Mouse (Mus musculus) embryonic facial prominence, embryonic 14.5 days (tissue): ENCODE data around the gene Pld6. TPM values are rescaled to one million over a fixed set of nuclear protein-coding genes. Genes with fewer than 3 reads are reported as not detected.

Experiments used
- ATAC-seq: fragments of 200-750 bp; cut with Nextera tagmentation; 2 replicates; pipeline ENCODE4 v1.8.0; 2017; ENCODE audit warnings: low read depth, moderate number of reproducible peaks, moderate TSS enrichment
- DNase-seq: peaks from one replicate; pipeline ENCODE4 v3.0.0-alpha.2; 2015; ENCODE audit warnings: low spot score
- H3K27ac ChIP-seq: fragments of 300-500 bp; sonication (generic); replicated peaks from 2 replicates; pipeline ENCODE4 v1.5.1; 2014; ENCODE audit warnings: low read depth, mild to moderate bottlenecking, low read length, moderate library complexity
- H3K27me3 ChIP-seq: fragments of 300-500 bp; sonication (generic); replicated peaks from 2 replicates; pipeline ENCODE4 v1.6.1; 2014; ENCODE audit warnings: low read length; ENCODE audit not compliant: control insufficient read depth, insufficient read depth
- H3K36me3 ChIP-seq: fragments of 300-500 bp; sonication (generic); 2 replicates; pipeline ENCODE4 v1.6.1; 2014; ENCODE audit warnings: low read length, mixed read lengths; ENCODE audit not compliant: control insufficient read depth, insufficient read depth
- H3K4me1 ChIP-seq: fragments of 300-500 bp; sonication (generic); 2 replicates; pipeline ENCODE4 v1.6.1; 2014; ENCODE audit warnings: antibody characterized with exemption, low read length; ENCODE audit not compliant: control insufficient read depth, insufficient read depth
- H3K4me2 ChIP-seq: fragments of 300-500 bp; sonication (generic); 2 replicates; pipeline ENCODE4 v1.6.1; 2014; ENCODE audit warnings: low read depth, mild to moderate bottlenecking, low read length, moderate library complexity, mixed read lengths
- H3K4me3 ChIP-seq: fragments of 300-500 bp; sonication (generic); 2 replicates; pipeline ENCODE4 v1.5.1; 2014; ENCODE audit warnings: low read depth, mild to moderate bottlenecking, low read length
- H3K9ac ChIP-seq: fragments of 300-500 bp; sonication (generic); 2 replicates; pipeline ENCODE4 v1.6.1; 2014; ENCODE audit warnings: low read depth, mild to moderate bottlenecking, low read length, moderate library complexity, mixed read lengths
- H3K9me3 ChIP-seq: fragments of 300-500 bp; sonication (generic); 2 replicates; pipeline ENCODE4 v1.6.1; 2016; ENCODE audit warnings: low read length; ENCODE audit not compliant: control insufficient read depth
- WGBS: fragments of 180-500 bp; shearing (Covaris S2); extraction: QIAGEN DNeasy Blood & Tissue Kit; methylation state at CpG from one replicate; pipeline ENCODE4 v1.1.7; 2014; 5-methylcytosine and 5-hydroxymethylcytosine counted together
- polyA plus RNA-seq: library from polyadenylated mRNA; unstranded; fragments of >200 nt; fragmentation: Nextera tagmentation; extraction: Ambion mirVana; gene quantifications from 2 replicates; pipeline ENCODE4 v1.2.1, GENCODE M21; 2014

The Pld6 gene
- polyA plus RNA-seq, 1 experiment from 2014 or later: 1.3 TPM

DNA sequence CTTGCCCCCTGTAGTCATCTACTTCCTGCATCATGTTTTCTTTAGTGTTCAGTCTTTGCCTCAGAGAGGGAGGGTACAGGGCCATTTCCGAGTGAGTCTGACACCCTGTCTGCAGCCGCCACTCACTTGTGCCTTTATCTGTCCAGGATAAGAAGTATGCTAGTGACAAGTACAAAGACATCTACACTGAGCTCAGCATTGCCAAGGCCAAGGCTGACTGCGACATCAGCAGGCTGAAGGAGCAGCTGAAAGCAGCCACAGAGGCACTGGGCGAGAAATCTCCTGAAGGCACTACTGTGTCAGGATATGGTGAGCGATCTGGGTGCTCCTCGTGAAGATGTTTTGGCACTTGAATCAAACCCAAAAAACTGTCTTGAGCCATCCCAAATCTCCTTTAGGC is 17.7 kb downstream of the Pld6 start:
- Histone ChIP-seq H3K9ac (no peak overlapping the region), H3K4me2 (no peak overlapping the region), H3K27me3 (no peaks in the 10 kb centered on the region), H3K4me1 (no peaks in the 10 kb centered on the region), H3K4me3 (no peak overlapping the region), H3K9me3 (no peaks in the 10 kb centered on the region), H3K27ac (no peak overlapping the region), H3K36me3 (peaks cover 98% of the 10 kb centered on the region)
- WGBS: 83% methylated on average over 6 of the region's 6 CpGs
- DNase-seq (no peak), ATAC-seq (no peak)

DNA sequence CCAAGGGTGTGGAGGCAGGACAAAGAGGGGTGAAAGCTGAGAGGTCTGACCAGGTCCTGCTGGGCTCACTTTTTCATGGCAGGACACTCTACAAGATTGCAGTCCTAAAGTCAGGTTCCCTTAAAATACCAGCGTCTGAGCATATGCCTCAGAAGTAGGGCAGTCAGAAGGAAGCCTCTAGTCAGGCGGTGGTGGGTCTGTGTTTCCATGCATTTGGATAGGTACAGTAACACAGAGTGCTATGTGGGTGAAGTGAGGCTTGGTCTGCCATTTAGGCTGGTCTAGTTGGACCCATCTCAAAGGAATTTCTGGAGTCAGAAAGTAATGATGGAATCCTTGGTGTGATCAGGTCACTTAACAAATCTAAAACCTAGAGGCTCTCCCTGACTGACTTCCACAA is 18.1 kb downstream of the Pld6 start:
- Histone ChIP-seq H3K36me3 (peaks cover 98% of the 10 kb centered on the region), H3K4me3 (no peak overlapping the region), H3K27me3 (no peaks in the 10 kb centered on the region), H3K9ac (no peak overlapping the region), H3K4me2 (no peak overlapping the region), H3K27ac (no peak overlapping the region), H3K9me3 (no peaks in the 10 kb centered on the region), H3K4me1 (no peaks in the 10 kb centered on the region)
- DNase-seq (no peak), ATAC-seq (no peak)
- 90% methylated on average over 2 of the region's 2 CpGs for WGBS

DNA sequence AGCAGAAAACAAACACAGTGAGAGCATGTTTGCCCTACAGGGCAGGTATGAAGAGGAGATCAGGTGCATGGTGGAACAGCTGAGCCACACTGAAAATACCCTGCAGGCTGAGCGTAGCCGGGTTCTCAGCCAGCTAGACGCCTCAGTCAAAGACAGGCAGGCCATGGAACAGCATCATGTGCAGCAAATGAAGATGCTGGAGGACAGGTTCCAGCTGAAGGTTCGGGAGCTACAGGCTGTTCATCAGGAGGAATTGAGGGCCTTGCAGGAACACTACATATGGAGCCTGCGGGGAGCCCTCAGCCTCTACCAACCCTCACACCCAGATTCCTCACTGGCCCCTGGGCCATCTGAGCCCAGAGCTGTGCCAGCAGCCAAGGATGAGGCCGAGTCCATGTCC is 26.6 kb downstream of the Pld6 start:
- Histone ChIP-seq H3K4me2 (no peak overlapping the region), H3K27me3 (no peaks in the 10 kb centered on the region), H3K36me3 (peaks cover 93% of the 10 kb centered on the region), H3K9me3 (no peaks in the 10 kb centered on the region), H3K9ac (no peak overlapping the region), H3K27ac (no peak overlapping the region), H3K4me3 (no peak overlapping the region), H3K4me1 (no peaks in the 10 kb centered on the region)
- DNase-seq (no peak), ATAC-seq (no peak)
- 97% methylated on average over 6 of the region's 6 CpGs for WGBS

DNA sequence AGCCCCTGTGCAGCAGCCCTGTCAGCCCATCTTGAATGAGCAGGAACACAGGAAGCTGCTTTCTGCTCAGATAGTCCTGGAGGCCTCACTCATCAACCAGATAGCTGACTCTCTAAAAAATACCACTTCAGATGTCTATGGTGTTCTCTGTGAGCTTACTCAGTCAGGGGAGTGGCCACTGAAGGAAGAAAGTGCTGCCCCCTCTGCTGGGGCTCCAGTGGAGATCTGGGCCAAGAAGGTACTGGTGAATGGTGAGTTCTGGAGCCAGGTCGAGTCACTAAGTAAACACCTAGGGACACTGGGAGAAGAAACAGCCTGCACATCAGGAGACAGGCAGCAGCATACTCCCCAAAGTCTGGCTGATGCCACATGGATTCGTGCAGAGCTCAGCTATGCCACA is 27.8 kb downstream of the Pld6 start:
- Histone ChIP-seq H3K27me3 (no peaks in the 10 kb centered on the region), H3K9me3 (no peaks in the 10 kb centered on the region), H3K27ac (no peak overlapping the region), H3K36me3 (peaks cover 93% of the 10 kb centered on the region), H3K4me3 (no peak overlapping the region), H3K4me2 (no peak overlapping the region), H3K4me1 (no peaks in the 10 kb centered on the region), H3K9ac (no peak overlapping the region)
- ATAC-seq: 0 out of 2 replicates have a peak, but pooled peaks have one; percentile 9
- 76% methylated on average over 2 of the region's 2 CpGs for WGBS
- DNase-seq: no peak

DNA sequence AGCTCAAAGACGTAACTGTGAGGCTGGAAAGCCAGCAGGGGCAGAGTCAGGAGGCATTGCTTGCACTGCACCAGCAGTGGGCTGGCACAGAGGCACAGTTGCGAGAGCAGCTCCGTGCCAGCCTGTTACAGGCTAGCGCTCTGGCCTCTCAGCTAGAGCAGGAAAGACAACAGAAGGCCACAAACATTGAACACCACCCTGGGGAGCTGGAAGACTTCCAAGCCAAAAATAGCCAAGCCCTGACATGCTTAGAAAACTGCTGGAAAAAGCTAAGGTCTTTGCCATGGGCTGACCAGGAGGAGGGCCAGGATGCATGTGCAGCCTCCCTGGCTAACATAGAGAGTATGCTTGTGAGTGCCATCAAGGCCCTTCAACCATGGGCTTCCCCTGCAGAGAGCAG is 28.3 kb downstream of the Pld6 start:
- H3K27me3 ChIP-seq: no peaks in the 10 kb centered on the region
- H3K27ac ChIP-seq: no peak overlapping the region
- WGBS: 91% methylated on average over 4 of the region's 4 CpGs
- peak; percentile 17 for DNase-seq
- H3K9ac ChIP-seq: no peak overlapping the region
- H3K36me3 ChIP-seq: peaks cover 92% of the 10 kb centered on the region
- peak; percentile 53 for ATAC-seq
- H3K4me3 ChIP-seq: no peak overlapping the region
- no peak overlapping the region for H3K4me2 ChIP-seq
- H3K4me1 ChIP-seq: no peaks in the 10 kb centered on the region
- no peaks in the 10 kb centered on the region for H3K9me3 ChIP-seq

DNA sequence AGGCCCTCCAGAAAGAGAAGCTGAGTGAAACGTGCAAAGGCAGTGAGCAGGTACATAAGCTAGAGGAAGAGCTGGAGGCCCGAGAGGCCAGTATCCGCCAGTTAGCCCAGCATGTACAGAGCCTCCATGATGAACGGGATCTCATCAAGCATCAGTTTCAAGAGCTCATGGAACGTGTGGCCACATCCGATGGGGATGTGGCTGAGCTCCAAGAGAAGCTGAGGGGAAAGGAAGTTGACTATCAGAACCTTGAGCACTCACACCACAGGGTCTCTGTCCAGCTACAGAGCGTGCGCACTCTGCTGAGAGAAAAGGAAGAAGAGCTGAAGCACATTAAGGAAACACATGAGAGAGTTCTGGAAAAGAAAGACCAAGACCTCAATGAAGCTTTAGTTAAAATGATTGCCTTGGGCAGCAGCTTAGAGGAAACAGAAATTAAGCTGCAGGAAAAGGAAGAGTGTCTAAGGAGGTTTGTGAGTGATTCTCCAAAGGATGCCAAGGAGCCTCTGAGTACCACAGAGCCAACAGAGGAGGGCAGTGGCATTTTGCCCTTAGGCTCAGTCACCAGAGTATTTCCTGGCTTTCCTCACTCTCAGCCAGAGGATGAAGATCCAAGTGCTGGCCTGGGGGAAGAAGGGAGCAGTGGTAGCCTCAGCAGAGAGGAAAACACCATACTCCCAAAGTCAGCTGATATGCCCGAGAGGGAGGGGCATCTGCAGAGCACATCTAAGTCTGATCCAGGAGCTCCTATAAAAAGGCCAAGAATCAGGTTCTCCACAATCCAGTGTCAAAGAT is 29.1 kb downstream of the Pld6 start:
- Histone ChIP-seq H3K9ac (0 out of 2 replicates have a peak overlapping the region, but pooled peaks have one; percentile 25), H3K4me2 (no peak overlapping the region), H3K9me3 (no peaks in the 10 kb centered on the region), H3K27me3 (no peaks in the 10 kb centered on the region), H3K27ac (no peak overlapping the region), H3K4me3 (no peak overlapping the region), H3K4me1 (no peaks in the 10 kb centered on the region), H3K36me3 (peaks cover 92% of the 10 kb centered on the region)
- no peak for ATAC-seq
- WGBS: 93% methylated on average over 9 of the region's 9 CpGs
- no peak for DNase-seq

DNA sequence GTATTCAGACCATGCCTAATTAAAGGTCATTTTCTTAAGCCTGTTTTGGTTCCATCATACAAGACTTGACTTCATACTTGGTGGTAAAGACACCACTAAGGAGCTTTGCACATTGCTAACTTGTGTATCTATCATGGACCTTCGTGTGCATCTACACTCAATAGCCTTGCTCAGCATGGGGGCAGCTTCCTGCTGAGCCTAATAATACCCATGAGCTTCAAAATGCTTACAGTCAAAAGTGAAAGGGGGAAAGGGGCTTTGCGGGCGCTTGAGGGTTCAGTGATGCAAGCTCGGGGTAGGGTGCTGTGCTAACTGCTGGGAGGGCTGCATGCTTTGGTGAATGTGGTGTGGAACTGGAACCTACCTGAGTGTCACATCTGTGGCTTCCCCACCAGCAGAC is 31.1 kb downstream of the Pld6 start:
- no peaks in the 10 kb centered on the region for H3K9me3 ChIP-seq
- H3K4me3 ChIP-seq: no peak overlapping the region
- ATAC-seq (no peak), DNase-seq (no peak)
- H3K4me1 ChIP-seq: no peaks in the 10 kb centered on the region
- H3K4me2 ChIP-seq: no peak overlapping the region
- no peak overlapping the region for H3K27ac ChIP-seq
- peaks cover 97% of the 10 kb centered on the region for H3K36me3 ChIP-seq
- no peaks in the 10 kb centered on the region for H3K27me3 ChIP-seq
- 79% methylated on average over 4 of the region's 4 CpGs for WGBS
- no peak overlapping the region for H3K9ac ChIP-seq

DNA sequence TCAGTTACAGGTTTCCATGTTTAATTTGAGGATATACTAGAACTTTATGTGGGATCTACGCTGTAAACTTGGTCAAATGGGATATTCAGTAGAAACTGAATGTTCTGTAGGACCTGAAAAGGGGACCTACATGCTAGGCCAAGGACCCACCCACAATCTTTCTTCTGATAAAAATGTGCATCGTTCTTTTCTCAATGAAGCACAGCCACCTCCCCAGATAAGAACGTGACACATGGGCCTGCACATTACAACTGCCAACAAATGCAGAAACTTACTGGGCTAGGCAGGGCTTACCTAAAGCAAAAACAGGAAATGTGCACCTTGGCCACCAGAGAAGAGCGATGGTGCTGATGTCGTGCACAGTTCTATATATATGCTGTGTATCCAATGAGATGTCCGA is 32.9 kb downstream of the Pld6 start:
- DNase-seq (no peak), ATAC-seq (no peak)
- H3K27ac ChIP-seq: no peak overlapping the region
- 91% methylated on average over 6 of the region's 6 CpGs for WGBS
- H3K27me3 ChIP-seq: no peaks in the 10 kb centered on the region
- H3K4me3 ChIP-seq: no peak overlapping the region
- H3K36me3 ChIP-seq: peaks cover 92% of the 10 kb centered on the region
- H3K9ac ChIP-seq: no peak overlapping the region
- no peaks in the 10 kb centered on the region for H3K9me3 ChIP-seq
- H3K4me2 ChIP-seq: no peak overlapping the region
- H3K4me1 ChIP-seq: no peaks in the 10 kb centered on the region

DNA sequence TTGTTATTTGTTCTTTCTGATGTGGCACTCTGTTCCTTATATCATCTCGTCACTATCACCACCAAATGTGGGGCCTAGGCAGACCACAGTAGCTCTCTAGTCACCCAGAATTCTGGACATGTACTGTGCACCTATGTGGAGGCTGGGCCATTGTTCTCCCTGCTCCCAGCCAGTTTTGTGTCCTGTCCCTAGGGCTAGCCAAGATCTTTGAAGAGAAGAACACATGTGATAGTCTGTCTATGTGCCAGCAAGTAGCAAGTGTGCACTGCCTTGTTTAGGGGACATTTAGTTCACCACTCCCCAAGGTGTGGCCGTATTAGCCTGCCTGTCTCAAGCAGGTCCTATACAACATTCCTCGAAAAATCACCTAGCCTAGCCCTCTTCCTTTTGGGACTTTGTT is 38.4 kb downstream of the Pld6 start:
- peaks cover 79% of the 10 kb centered on the region for H3K36me3 ChIP-seq
- DNase-seq (no peak), ATAC-seq (no peak)
- H3K4me3 ChIP-seq: no peak overlapping the region
- H3K9ac ChIP-seq: no peak overlapping the region
- H3K4me2 ChIP-seq: no peak overlapping the region
- no peaks in the 10 kb centered on the region for H3K9me3 ChIP-seq
- H3K27ac ChIP-seq: no peak overlapping the region
- no peaks in the 10 kb centered on the region for H3K4me1 ChIP-seq
- 87% methylated on average over 3 of the region's 3 CpGs for WGBS
- H3K27me3 ChIP-seq: no peaks in the 10 kb centered on the region
